Mouse (Mus musculus): ENCODE data around the gene Olfr1416. TPM values are rescaled to one million over a fixed set of nuclear protein-coding genes. Genes with fewer than 3 reads are reported as not detected.

The Olfr1416 gene
- polyA plus RNA-seq (2014; fragmentation: Illumina TruSeq; extraction: RNeasy Lipid Tissue Mini Kit (QIAGEN cat#74804); ENCODE audit: low read depth, low replicate concordance): not detected

GRCm38 (mm10) chr1:92485013-92485412 is at the start of gene Olfr1416:
Gene Olfr1416 (minus strand): TSS chr1:92485113.

GRCm38 (mm10) chr1:92518561-92518960 is 33.6 kb upstream of the Olfr1416 start, which contains the start of gene Olfr1414:
Gene Olfr1414 (minus strand): TSS chr1:92518661.

GRCm38 (mm10) chr1:92496001-92496400 is 11.1 kb upstream of the Olfr1416 start, which contains the start of gene Olfr1415:
Gene Olfr1415 (minus strand): TSS chr1:92496101.

GRCm38 (mm10) chr1:92473165-92474041 is 11.5 kb downstream of the Olfr1416 start, which contains the start of gene Ndufa10:
Gene Ndufa10 (minus strand): TSS chr1:92473860.

Other genes with a start within 250 kb of the Olfr1416 start
- gene Ndufa10, start 11.3 kb downstream of the Olfr1416 start, polyA plus RNA-seq (2014; fragmentation: Illumina TruSeq; extraction: RNeasy Lipid Tissue Mini Kit (QIAGEN cat#74804); ENCODE audit: low read depth, low replicate concordance): 210 TPM
- gene Olfr1415, start 11.0 kb upstream of the Olfr1416 start, polyA plus RNA-seq (2014; fragmentation: Illumina TruSeq; extraction: RNeasy Lipid Tissue Mini Kit (QIAGEN cat#74804); ENCODE audit: low read depth, low replicate concordance): not detected
- not detected for gene Olfr1414, start 33.5 kb upstream of the Olfr1416 start, polyA plus RNA-seq (2014; fragmentation: Illumina TruSeq; extraction: RNeasy Lipid Tissue Mini Kit (QIAGEN cat#74804); ENCODE audit: low read depth, low replicate concordance)
- gene Olfr1413, start 86.2 kb upstream of the Olfr1416 start, polyA plus RNA-seq (2014; fragmentation: Illumina TruSeq; extraction: RNeasy Lipid Tissue Mini Kit (QIAGEN cat#74804); ENCODE audit: low read depth, low replicate concordance): not detected
- gene Olfr1412, start 100.7 kb upstream of the Olfr1416 start, polyA plus RNA-seq (2014; fragmentation: Illumina TruSeq; extraction: RNeasy Lipid Tissue Mini Kit (QIAGEN cat#74804); ENCODE audit: low read depth, low replicate concordance): not detected
- not detected for gene Olfr1411, start 109.3 kb upstream of the Olfr1416 start, polyA plus RNA-seq (2014; fragmentation: Illumina TruSeq; extraction: RNeasy Lipid Tissue Mini Kit (QIAGEN cat#74804); ENCODE audit: low read depth, low replicate concordance)
- gene Olfr1410, start 120.7 kb upstream of the Olfr1416 start, polyA plus RNA-seq (2014; fragmentation: Illumina TruSeq; extraction: RNeasy Lipid Tissue Mini Kit (QIAGEN cat#74804); ENCODE audit: low read depth, low replicate concordance): not detected
- not detected for gene Olfr12, start 132.7 kb upstream of the Olfr1416 start, polyA plus RNA-seq (2014; fragmentation: Illumina TruSeq; extraction: RNeasy Lipid Tissue Mini Kit (QIAGEN cat#74804); ENCODE audit: low read depth, low replicate concordance)
- 108 TPM for gene Cops9, start 156.9 kb upstream of the Olfr1416 start, polyA plus RNA-seq (2014; fragmentation: Illumina TruSeq; extraction: RNeasy Lipid Tissue Mini Kit (QIAGEN cat#74804); ENCODE audit: low read depth, low replicate concordance)
- not detected for gene Otos, start 163.7 kb upstream of the Olfr1416 start, polyA plus RNA-seq (2014; fragmentation: Illumina TruSeq; extraction: RNeasy Lipid Tissue Mini Kit (QIAGEN cat#74804); ENCODE audit: low read depth, low replicate concordance)